Mouse (Mus musculus) liver, postnatal 0 days (tissue): ENCODE results near the gene Phrf1.

Source experiments
- CTCF ChIP-seq: sonication (generic); IDR thresholded peaks from 2 replicates; pipeline ENCODE4 v1.5.1; 2016; ENCODE audit warnings: antibody characterized with exemption, low read depth
- EP300 ChIP-seq: IDR thresholded peaks from 2 replicates; pipeline ENCODE4 v1.6.1; 2016; ENCODE audit warnings: antibody characterized with exemption, low read depth, mild to moderate bottlenecking

DNA sequence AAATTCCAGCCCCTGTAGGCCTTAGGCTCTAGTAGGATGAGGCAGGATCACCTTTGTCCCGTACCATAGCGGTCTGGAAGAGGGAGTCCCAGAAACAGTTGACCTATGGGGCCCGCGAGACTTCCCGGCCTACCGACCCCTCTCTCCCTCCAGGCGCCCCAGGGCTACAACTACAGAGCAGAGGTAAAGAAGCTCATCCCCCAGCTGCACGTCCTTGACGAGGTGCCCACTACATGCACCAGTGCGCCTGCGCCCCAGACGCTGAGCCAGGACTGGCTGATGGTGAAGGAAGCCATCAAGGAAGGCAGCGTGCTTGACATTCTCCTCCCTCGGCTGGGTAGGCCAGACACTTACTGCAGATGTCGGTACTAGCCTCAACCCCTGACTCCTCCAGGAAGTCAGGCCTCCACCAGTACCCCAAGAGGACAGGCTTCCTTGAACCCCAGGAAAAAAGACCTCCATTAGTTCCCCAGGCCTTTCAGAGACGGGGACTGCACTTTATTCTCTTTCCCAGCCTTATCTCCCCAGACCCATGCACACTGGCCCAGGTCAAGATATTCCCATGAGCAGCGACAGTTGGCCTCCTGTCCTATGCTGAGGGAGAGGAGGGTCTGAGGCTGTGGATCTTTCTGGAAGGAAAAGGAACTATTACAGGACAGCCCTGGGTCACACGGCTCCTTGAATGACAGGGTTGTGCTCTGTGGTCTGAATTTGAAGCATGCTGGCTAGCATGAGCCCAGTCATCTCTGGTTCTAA lies 22.2 kb upstream of the Phrf1 start:
- TF ChIP-seq EP300 (no peak), CTCF (no peak)
